Mouse (Mus musculus) forebrain, postnatal 0 days (tissue): Measurements from ENCODE around the gene Jakmip3. TPM values are rescaled to one million over a fixed set of nuclear protein-coding genes. Genes with fewer than 3 reads are reported as not detected.
A peak's percentile ranks its signal among the peaks of the same experiment; 100 is the strongest.

ENCODE experiments used
- ATAC-seq: fragments of 200-750 bp; cut with Nextera tagmentation; 2 replicates; pipeline ENCODE4 v1.8.0; 2017; ENCODE audit warnings: mild to moderate bottlenecking, moderate library complexity
- DNase-seq: peaks from one replicate; pipeline ENCODE4 v3.0.0-alpha.2; 2015
- H3K27ac ChIP-seq: fragments of 300-500 bp; sonication (generic); 2 replicates; pipeline ENCODE4 v1.5.1; 2014; ENCODE audit warnings: low read depth, mild to moderate bottlenecking, antibody characterized with exemption, low read length, moderate library complexity, mixed read lengths
- H3K27me3 ChIP-seq: fragments of 300-500 bp; sonication (generic); 2 replicates; pipeline ENCODE4 v1.6.1; 2014; ENCODE audit warnings: mild to moderate bottlenecking, low read length, mixed read lengths; ENCODE audit not compliant: insufficient read depth
- H3K36me3 ChIP-seq: fragments of 300-500 bp; sonication (generic); 2 replicates; pipeline ENCODE4 v1.6.1; 2014; ENCODE audit warnings: mild to moderate bottlenecking, moderate library complexity; ENCODE audit not compliant: insufficient read depth
- H3K4me1 ChIP-seq: fragments of 300-500 bp; sonication (generic); 2 replicates; pipeline ENCODE4 v1.6.1; 2014; ENCODE audit warnings: antibody characterized with exemption; ENCODE audit not compliant: insufficient read depth
- H3K4me2 ChIP-seq: fragments of 300-500 bp; sonication (generic); 2 replicates; pipeline ENCODE4 v1.6.1; 2014; ENCODE audit warnings: low read depth, mild to moderate bottlenecking, moderate library complexity
- H3K4me3 ChIP-seq: fragments of 300-500 bp; sonication (generic); 2 replicates; pipeline ENCODE4 v1.5.1; 2014; ENCODE audit warnings: low read depth, low read length, mixed read lengths
- H3K9ac ChIP-seq: fragments of 300-500 bp; sonication (generic); 2 replicates; pipeline ENCODE4 v1.6.1; 2014; ENCODE audit warnings: mild to moderate bottlenecking
- H3K9me3 ChIP-seq: fragments of 300-500 bp; sonication (generic); 2 replicates; pipeline ENCODE4 v1.6.1; 2016; ENCODE audit warnings: low read length
- CTCF ChIP-seq: sonication (generic); IDR thresholded peaks from 2 replicates; pipeline ENCODE4 v1.5.1; 2016; ENCODE audit warnings: antibody characterized with exemption, control low read depth, low read depth
- whole genome bisulfite sequencing: fragments of 180-500 bp; shearing (Covaris S2); extraction: QIAGEN DNeasy Blood & Tissue Kit; methylation state at CpG from one replicate; pipeline ENCODE4 v1.1.7; 2014; 5-methylcytosine and 5-hydroxymethylcytosine counted together
- polyA plus RNA-seq: library from polyadenylated mRNA; unstranded; fragments of >200 nt; fragmentation: Nextera tagmentation; extraction: Ambion mirVana; gene quantifications from 2 replicates; pipeline ENCODE4 v1.2.1, GENCODE M21; 2015
- total RNA-seq: library from RNA; depleted of rRNA; stranded (reverse); fragments of >200 nt; gene quantifications from 2 replicates; pipeline ENCODE4 v1.2.3, GENCODE M21; 2014; rRNA removed

Jakmip3 gene
- total RNA-seq (13.9 and 15.8 TPM in 2 replicates), polyA plus RNA-seq (3.1 and 5.7 TPM in 2 replicates)

- DNase-seq: peak; percentile 72
- Histone ChIP-seq H3K27ac (peak within 1 kb of the TSS; percentile 86), H3K27me3 (peaks cover 9% of the 10 kb centered on the region), H3K9me3 (no peaks in the 10 kb centered on the region), H3K4me3 (peak within 1 kb of the TSS; percentile 64), H3K36me3 (no peaks in the 10 kb centered on the region), H3K4me2 (peak within 1 kb of the TSS; percentile 83), H3K4me1 (no peaks in the 10 kb centered on the region), H3K9ac (peak within 1 kb of the TSS; percentile 79)
- peak; percentile 72 for ATAC-seq
- WGBS: under 1% methylated on average over 78 of the region's 78 CpGs
- TF ChIP-seq CTCF: no peak
These were observed at the start of gene Jakmip3 for GRCm38 (mm10) chr7:138940612-138941461. Gene Jakmip3 (plus strand): TSS chr7:138940730.

DNA sequence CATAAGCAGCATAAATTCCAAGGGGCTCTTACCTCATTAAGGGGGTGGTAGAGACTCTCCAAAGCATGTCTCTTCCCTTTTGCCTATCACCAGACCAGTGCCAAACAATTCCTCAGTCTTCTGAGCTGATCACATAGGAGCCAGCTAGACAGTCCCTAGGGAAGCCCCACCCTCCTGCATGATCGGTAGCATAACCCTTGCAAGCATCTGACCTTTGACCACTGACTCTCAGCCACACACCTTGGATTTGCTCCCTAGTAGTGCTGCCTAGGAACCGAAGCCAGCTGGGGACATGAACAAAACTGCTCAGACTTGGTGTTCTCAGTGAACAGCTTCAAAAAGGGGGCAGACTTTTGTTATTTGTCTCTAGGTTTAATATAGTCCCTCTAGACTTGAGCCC is 42.4 kb upstream of the Jakmip3 start:
- ATAC-seq: no peak
- no peak overlapping the region for H3K4me3 ChIP-seq
- no peak overlapping the region for H3K27ac ChIP-seq
- TF ChIP-seq CTCF: no peak
- no peak overlapping the region for H3K4me2 ChIP-seq
- H3K36me3 ChIP-seq: peaks cover 12% of the 10 kb centered on the region
- 79% methylated on average over 2 of the region's 2 CpGs for WGBS
- H3K9me3 ChIP-seq: no peaks in the 10 kb centered on the region
- DNase-seq: no peak
- no peak overlapping the region for H3K9ac ChIP-seq
- no peaks in the 10 kb centered on the region for H3K27me3 ChIP-seq
- H3K4me1 ChIP-seq: no peaks in the 10 kb centered on the region

GRCm38 (mm10) chr7:138898743-138899142 is 41.8 kb upstream of the Jakmip3 start:
- Histone ChIP-seq H3K9me3 (no peaks in the 10 kb centered on the region), H3K36me3 (peaks cover 7% of the 10 kb centered on the region), H3K4me1 (no peaks in the 10 kb centered on the region), H3K4me2 (no peak overlapping the region), H3K27ac (no peak overlapping the region), H3K4me3 (no peak overlapping the region), H3K9ac (no peak overlapping the region), H3K27me3 (no peaks in the 10 kb centered on the region)
- no peak for ATAC-seq
- 73% methylated on average over 4 of the region's 4 CpGs for WGBS
- no peak for DNase-seq
- no peak for TF ChIP-seq CTCF

DNA sequence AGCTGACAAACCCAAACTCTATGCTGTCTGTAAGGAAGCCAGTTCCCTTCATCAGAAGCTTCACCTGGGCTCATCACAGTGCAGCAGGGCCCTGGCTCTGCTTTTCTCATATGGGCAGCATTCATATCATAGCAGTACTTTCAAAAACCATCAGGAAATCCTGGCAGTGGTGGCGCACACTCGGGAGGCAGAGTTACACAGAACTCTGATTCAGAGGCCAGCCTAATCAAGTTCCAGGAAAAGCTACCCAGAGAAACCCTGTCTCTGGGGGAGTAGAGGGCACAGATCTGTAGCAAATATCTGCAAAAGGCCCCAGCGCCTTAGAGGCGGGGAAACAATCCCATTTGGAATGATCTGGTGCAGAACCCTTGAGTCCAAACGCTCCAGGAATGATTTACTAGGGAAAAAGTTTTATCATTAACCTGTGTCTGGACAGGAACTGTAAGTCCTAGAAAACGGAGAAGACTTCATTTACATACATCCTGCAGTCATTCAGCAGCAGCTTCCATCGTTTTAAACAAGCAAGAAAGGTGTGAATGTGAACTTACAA is 36.6 kb upstream of the Jakmip3 start:
- Histone ChIP-seq H3K36me3 (no peaks in the 10 kb centered on the region), H3K4me2 (no peak overlapping the region), H3K9me3 (no peaks in the 10 kb centered on the region), H3K4me3 (no peak overlapping the region), H3K9ac (no peak overlapping the region), H3K27ac (no peak overlapping the region), H3K4me1 (peaks cover 16% of the 10 kb centered on the region), H3K27me3 (no peaks in the 10 kb centered on the region)
- no peak for DNase-seq
- WGBS: 77% methylated on average over 7 of the region's 7 CpGs
- TF ChIP-seq CTCF: no peak
- no peak for ATAC-seq

GRCm38 (mm10) chr7:138906441-138906840 is 34.1 kb upstream of the Jakmip3 start:
- WGBS: 81% methylated on average over 1 of the region's 1 CpGs
- no peak for DNase-seq
- Histone ChIP-seq H3K9ac (no peak overlapping the region), H3K27ac (no peak overlapping the region), H3K4me2 (peak overlapping the region; percentile 28), H3K27me3 (no peaks in the 10 kb centered on the region), H3K9me3 (no peaks in the 10 kb centered on the region), H3K4me3 (no peak overlapping the region), H3K36me3 (no peaks in the 10 kb centered on the region), H3K4me1 (peaks cover 16% of the 10 kb centered on the region)
- no peak for TF ChIP-seq CTCF
- no peak for ATAC-seq

DNA sequence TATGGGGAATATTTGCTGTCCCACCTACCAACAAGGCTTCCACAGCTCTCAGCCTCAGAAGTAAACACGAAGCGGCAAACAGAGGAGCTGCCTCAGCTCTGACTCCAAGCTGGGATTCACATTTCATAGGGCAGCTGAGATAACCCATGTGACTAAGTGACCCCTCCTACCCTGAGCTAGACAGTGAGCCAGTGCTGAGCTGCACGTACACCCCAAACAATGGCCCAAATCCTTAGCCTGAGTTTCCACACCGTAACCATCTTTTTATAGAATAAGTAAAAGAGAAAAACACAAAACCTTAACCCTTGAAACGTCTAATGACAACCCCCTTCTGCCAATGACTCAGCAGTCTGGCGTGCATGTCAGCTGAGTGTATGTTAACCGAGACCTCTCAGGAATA is 33.5 kb upstream of the Jakmip3 start:
- WGBS: 12% methylated on average over 7 of the region's 7 CpGs
- Histone ChIP-seq H3K27ac (no peak overlapping the region), H3K36me3 (no peaks in the 10 kb centered on the region), H3K9me3 (no peaks in the 10 kb centered on the region), H3K27me3 (no peaks in the 10 kb centered on the region), H3K9ac (no peak overlapping the region), H3K4me1 (peaks cover 16% of the 10 kb centered on the region), H3K4me3 (no peak overlapping the region), H3K4me2 (peak overlapping the region; percentile 28)
- ATAC-seq (no peak; the same call in 1 of the 2 replicates), DNase-seq (peak; percentile 21)
- TF ChIP-seq CTCF: no peak

GRCm38 (mm10) chr7:138907976-138908375 is 32.6 kb upstream of the Jakmip3 start:
- H3K27me3 ChIP-seq: no peaks in the 10 kb centered on the region
- no peak overlapping the region for H3K4me3 ChIP-seq
- no peak for TF ChIP-seq CTCF
- peaks cover 16% of the 10 kb centered on the region for H3K4me1 ChIP-seq
- H3K9me3 ChIP-seq: no peaks in the 10 kb centered on the region
- no peak overlapping the region for H3K4me2 ChIP-seq
- DNase-seq (no peak), ATAC-seq (no peak)
- 75% methylated on average over 5 of the region's 5 CpGs for WGBS
- no peak overlapping the region for H3K27ac ChIP-seq
- no peak overlapping the region for H3K9ac ChIP-seq
- no peaks in the 10 kb centered on the region for H3K36me3 ChIP-seq
